Mouse (Mus musculus) cerebral cortex, adult 2 months (tissue): ENCODE data around the gene Gm11020.

Experiments used
- WGBS: fragments of 180-500 bp; shearing (Covaris S2); methylation state at CpG from one replicate; pipeline ENCODE4 v1.1.7; 2018; 5-methylcytosine and 5-hydroxymethylcytosine counted together

Gene Gm11020

DNA sequence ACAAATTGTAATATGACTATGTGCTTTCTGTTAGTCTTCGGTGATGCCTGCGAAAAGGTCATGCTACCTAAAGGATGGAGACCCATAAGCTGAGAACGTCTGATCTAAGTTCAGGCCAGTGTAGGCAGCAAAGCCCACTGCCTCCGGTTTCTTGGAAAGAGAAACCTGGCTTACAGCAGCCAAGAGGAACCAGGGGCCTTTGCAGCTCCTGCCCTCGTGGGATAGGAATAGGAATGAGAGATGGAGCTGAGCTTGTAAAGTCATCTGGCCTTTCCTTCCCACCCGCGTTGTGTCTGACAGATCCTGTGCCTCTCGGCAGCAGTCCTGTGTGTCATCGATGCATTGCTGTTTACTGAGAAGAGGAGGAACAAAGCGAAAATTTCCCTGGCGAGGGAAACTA is at the start of gene Gm11020:
Gm11020 (plus strand) TSS at position 301 of the 400 bp plus-strand sequence.
- WGBS: 76% methylated on average over 11 of the region's 11 CpGs

DNA sequence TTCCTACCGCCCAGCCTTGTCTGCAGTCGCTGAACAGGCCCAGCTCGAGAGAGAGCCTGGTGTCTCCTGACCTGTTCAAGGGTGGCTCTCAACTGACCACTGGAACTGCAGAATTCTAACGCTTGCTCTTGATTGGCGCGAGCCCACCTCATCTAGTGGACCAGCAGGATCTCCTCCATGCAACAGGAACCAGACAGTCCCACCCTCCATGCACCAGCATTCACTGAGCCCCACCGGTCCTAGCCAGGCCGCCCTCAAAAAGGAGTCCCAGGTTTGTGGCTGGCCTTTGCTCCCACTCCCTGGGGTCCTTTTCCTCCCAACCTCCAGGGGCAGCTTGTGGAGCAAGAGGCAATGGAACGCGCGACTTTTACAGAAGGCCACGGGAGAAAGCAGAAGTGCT is 28.3 kb upstream of the Gm11020 start, which contains the start of gene Cmtm2a:
Cmtm2a (minus strand) TSS at position 101 of the 400 bp plus-strand sequence.
- 88% methylated on average over 12 of the region's 12 CpGs for WGBS

DNA sequence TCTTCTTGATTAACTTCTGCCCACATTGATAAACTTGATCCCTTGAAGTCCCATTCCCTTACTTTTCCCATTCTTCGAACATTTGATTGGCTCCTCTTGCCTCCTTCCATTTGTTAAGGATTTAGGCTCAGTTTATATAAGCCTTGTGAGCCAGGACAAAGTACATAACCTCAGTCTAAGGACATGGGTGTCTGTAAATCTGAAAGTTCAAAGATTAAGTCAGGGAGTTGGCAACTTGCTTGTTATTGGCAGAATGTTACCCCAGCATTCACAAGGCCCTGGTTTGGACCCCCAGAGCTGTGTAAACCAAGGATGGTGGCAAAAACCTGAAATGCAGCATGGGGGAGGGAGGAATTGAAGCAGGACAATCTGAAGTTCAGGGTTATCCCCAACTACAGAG is 27.0 kb upstream of the Gm11020 start:
- 84% methylated on average over 1 of the region's 1 CpGs for WGBS

DNA sequence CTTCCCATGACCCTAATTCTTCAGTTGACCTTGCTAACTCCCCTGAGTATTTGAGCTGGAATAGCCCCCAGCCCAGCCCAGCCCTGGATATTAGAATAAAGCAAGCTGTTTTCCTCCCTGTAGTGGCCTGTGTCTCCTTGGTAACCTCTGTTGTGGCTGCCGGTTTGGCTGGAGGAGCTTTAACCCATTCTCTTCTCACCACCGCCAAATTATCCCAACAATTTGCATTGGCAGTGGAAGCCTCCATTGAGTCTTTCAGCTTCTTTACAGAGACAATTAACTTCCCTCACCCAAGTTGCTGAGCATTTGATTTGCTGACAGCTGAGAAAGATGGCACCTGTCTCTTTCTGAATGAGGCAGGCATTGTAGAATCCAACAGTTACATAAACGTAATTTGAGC is 19.8 kb upstream of the Gm11020 start:
- WGBS: 38% methylated on average over 3 of the region's 3 CpGs

GRCm38 (mm10) chr8:104302536-104302935 is 18.8 kb upstream of the Gm11020 start:
- 98% methylated on average over 4 of the region's 4 CpGs for WGBS

DNA sequence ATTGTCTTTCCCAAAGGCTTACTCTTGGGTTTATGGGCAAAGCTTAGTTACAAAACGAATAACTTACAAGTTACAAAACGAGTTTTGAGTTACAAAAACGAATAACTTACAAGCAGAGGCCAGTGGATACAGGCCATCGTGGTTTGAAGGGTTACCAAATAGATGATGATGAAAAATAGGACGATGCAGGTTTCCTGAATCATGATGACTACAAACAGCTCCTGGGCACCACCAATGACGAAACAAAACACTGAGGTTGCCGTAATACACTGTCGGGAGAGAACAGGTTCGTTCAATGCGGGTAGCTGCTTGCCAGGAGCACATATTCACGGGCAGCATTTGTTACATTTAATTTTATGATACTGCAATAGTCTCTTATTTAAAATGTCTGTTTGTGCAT is 16.4 kb upstream of the Gm11020 start:
- 91% methylated on average over 11 of the region's 11 CpGs for WGBS

- WGBS: 73% methylated on average over 6 of the region's 6 CpGs
Measured at GRCm38 (mm10) chr8:104308341-104308740, 13.0 kb upstream of the Gm11020 start.

- 81% methylated on average over 36 of the region's 36 CpGs for WGBS
Measured at GRCm38 (mm10) chr8:104309441-104310155, 11.8 kb upstream of the Gm11020 start, which contains the start of the genes Gm45711 and Cmtm1. Gm45711 (minus strand) TSS chr8:104310081. Cmtm1 (minus strand) TSS chr8:104310145.

DNA sequence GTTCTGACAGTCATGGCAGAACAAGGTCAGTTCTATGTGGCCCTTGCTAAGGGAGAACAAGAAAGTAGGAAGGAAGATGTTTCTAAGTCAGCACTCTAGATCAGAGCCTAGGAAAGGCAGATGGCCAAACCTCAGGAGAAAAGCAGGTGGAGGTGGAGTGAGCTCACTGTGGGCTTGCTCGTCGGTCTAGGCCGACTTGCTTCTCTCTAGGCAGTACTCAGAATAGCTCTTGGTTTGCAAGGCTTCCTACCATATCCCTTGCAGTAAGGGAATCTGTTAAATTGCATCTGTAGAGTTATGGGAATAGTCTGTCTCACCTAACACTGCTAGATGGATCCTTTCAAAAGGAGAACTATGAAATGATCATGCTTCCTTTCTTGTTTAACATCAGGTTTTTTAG is 9.3 kb upstream of the Gm11020 start:
- 56% methylated on average over 3 of the region's 3 CpGs for WGBS

- WGBS: 48% methylated on average over 4 of the region's 4 CpGs
Measured at GRCm38 (mm10) chr8:104313311-104313710, 8.1 kb upstream of the Gm11020 start.

GRCm38 (mm10) chr8:104321930-104322329 is 563 bp downstream of the Gm11020 start, which contains the start of gene Cmtm2b:
Cmtm2b (plus strand) TSS chr8:104322230.
- 92% methylated on average over 12 of the region's 12 CpGs for WGBS

GRCm38 (mm10) chr8:104332665-104333631 is 11.6 kb downstream of the Gm11020 start:
- 84% methylated on average over 5 of the region's 5 CpGs for WGBS

DNA sequence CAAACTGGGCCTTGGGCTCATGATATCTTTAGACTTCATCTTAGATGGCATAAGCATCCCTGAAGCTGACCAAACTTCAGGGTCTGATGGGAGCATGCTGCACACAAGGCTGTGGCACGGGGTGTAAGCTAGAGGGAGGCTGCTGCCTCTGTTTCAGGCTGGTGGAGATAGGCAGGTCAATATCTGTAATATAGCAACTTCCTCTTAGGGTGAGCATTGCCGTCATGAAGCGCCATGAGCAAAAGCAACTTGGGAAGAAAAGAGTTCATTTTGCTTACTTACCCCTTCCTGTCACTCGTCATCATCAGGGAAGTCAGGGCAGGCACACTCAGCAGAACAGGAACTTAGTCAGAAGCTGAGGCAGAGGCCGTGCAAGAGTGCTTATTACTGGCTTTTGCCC is 12.4 kb downstream of the Gm11020 start:
- WGBS: 75% methylated on average over 5 of the region's 5 CpGs

GRCm38 (mm10) chr8:104334196-104334595 is 12.8 kb downstream of the Gm11020 start:
- 89% methylated on average over 1 of the region's 1 CpGs for WGBS

GRCm38 (mm10) chr8:104336806-104337205 is 15.4 kb downstream of the Gm11020 start:
- WGBS: 93% methylated on average over 1 of the region's 1 CpGs

DNA sequence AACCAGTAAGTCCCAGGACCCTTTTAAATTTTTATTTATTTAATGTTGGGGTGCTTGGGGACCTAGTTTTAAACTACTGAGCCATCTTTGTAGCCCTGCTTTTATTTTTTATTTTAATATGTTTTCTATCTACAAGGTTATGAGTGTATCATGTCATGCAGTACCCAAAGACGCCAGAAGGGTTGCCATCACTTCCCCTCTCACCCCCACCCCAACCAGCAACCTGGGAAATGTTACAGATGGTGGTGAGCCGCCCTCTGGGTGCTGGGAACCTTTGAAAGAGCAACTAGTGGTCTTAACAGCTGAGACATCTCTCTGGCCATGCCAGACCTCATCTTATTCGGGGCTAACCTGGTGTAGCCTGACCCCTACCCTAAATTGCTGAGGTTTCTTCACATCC is 16.5 kb downstream of the Gm11020 start:
- 64% methylated on average over 3 of the region's 3 CpGs for WGBS

GRCm38 (mm10) chr8:104339229-104339982 is 18.0 kb downstream of the Gm11020 start, which contains the start of gene Cmtm3:
Cmtm3 (plus strand) TSS chr8:104339410.
- 37% methylated on average over 17 of the region's 18 CpGs for WGBS

DNA sequence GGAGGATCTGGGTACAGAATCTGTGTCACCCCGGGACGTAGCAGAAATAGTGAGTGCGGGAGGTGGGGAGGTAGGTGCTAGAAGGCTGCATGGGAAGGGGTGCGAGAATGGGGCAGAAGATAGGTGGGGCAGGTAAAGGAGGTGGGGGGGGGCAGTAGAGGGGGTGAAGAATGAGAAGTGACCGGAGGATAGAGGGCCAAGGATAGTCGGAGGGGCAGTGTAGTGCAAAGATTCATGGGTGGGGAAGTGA is 18.5 kb downstream of the Gm11020 start:
- WGBS: 9% methylated on average over 6 of the region's 6 CpGs

GRCm38 (mm10) chr8:104340233-104341105 is 19.1 kb downstream of the Gm11020 start:
- WGBS: under 1% methylated on average over 54 of the region's 54 CpGs

DNA sequence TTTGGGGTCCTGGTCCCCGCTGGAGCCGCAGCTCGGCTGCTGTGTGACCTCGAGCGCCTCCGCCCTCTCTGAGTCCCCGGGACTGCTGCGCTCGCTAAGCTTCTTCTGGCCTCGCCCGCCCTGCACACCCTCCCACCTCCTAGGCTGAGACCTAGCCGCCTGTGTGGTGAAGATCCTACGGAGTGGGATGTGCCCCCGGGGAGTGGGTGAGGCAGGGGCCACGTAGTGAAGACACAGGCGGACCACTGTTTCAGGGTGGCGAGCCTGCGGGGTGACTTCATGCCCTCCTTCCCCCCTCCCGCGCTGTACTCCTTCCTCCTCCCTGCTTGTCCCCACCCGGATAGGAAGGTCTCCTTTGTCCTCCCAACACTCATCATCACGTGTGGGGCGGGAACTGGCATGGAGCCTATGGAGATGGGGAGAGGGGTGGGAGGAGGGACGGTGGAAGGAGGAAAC is 19.8 kb downstream of the Gm11020 start:
- WGBS: 1% methylated on average over 24 of the region's 24 CpGs

- 63% methylated on average over 6 of the region's 6 CpGs for WGBS
Measured at GRCm38 (mm10) chr8:104341678-104342077, 20.3 kb downstream of the Gm11020 start.
